Mouse (Mus musculus) intestine, embryonic 16.5 days (tissue): Measurements from ENCODE around the gene Setdb1. TPM values are rescaled to one million over a fixed set of nuclear protein-coding genes. Genes with fewer than 3 reads are reported as not detected.
A peak's percentile ranks its signal among the peaks of the same experiment; 100 is the strongest.

Experiments used
- ATAC-seq: fragments of 200-750 bp; cut with Nextera tagmentation; 2 replicates; pipeline ENCODE4 v1.8.0; 2017; ENCODE audit warnings: moderate TSS enrichment, moderate library complexity
- H3K27ac ChIP-seq: fragments of 300-500 bp; sonication (generic); 2 replicates; pipeline ENCODE4 v1.5.1; 2014; ENCODE audit warnings: mild to moderate bottlenecking, low read length
- H3K27me3 ChIP-seq: fragments of 300-500 bp; sonication (generic); replicated peaks from 2 replicates; pipeline ENCODE4 v1.6.1; 2014; ENCODE audit warnings: low read length, control low read depth, mixed read lengths; ENCODE audit not compliant: control insufficient read depth, insufficient read depth
- H3K36me3 ChIP-seq: fragments of 300-500 bp; sonication (generic); 2 replicates; pipeline ENCODE4 v1.6.1; 2014; ENCODE audit warnings: low read length, control low read depth; ENCODE audit not compliant: control insufficient read depth, insufficient read depth
- H3K4me1 ChIP-seq: fragments of 300-500 bp; sonication (generic); 2 replicates; pipeline ENCODE4 v1.6.1; 2014; ENCODE audit warnings: low read length, control low read depth, mixed read lengths; ENCODE audit not compliant: control insufficient read depth, insufficient read depth
- H3K4me2 ChIP-seq: fragments of 300-500 bp; sonication (generic); 2 replicates; pipeline ENCODE4 v1.6.1; 2014; ENCODE audit warnings: low read depth, low read length, control low read depth
- H3K4me3 ChIP-seq: fragments of 300-500 bp; sonication (generic); 2 replicates; pipeline ENCODE4 v1.5.1; 2014; ENCODE audit warnings: mild to moderate bottlenecking, low read length
- H3K9ac ChIP-seq: fragments of 300-500 bp; sonication (generic); 2 replicates; pipeline ENCODE4 v1.6.1; 2014; ENCODE audit warnings: low read depth, low read length
- H3K9me3 ChIP-seq: fragments of 300-500 bp; sonication (generic); 2 replicates; pipeline ENCODE4 v1.6.1; 2016; ENCODE audit warnings: low read length, control low read depth; ENCODE audit not compliant: control insufficient read depth
- WGBS: fragments of 180-500 bp; shearing (Covaris S2); extraction: QIAGEN DNeasy Blood & Tissue Kit; methylation state at CpG from one replicate; pipeline ENCODE4 v1.1.7; 2014; 5-methylcytosine and 5-hydroxymethylcytosine counted together
- polyA plus RNA-seq: library from polyadenylated mRNA; unstranded; fragments of >200 nt; fragmentation: Nextera tagmentation; extraction: Ambion mirVana; gene quantifications from 2 replicates; pipeline ENCODE4 v1.2.1, GENCODE M21; 2015

Gene Setdb1
- polyA plus RNA-seq, 1 experiment from 2014 or later: 24.8 TPM

DNA sequence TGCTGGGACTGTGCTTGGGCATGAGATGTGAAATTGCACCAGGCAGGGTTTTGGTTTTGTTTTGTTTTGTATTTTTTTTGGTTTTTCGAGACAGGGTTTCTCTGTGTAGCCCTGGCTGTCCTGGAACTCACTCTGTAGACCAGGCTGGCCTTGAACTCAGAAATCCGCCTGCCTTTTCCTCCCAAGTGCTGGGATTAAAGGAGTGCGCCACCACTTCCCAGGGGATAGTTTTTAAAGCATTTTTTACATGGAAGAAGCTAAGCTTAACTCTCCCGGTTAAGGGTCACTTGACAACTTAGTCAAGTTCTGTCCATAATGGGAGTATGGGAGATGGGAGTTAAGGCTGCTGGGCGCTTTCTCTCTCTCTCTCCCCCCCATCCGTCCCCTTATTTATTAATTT lies 42.9 kb downstream of the Setdb1 start:
- peak overlapping the region; percentile 99; the same call in 1 of the 2 replicates for H3K9ac ChIP-seq
- ATAC-seq: no peak
- WGBS: 76% methylated on average over 6 of the region's 6 CpGs

DNA sequence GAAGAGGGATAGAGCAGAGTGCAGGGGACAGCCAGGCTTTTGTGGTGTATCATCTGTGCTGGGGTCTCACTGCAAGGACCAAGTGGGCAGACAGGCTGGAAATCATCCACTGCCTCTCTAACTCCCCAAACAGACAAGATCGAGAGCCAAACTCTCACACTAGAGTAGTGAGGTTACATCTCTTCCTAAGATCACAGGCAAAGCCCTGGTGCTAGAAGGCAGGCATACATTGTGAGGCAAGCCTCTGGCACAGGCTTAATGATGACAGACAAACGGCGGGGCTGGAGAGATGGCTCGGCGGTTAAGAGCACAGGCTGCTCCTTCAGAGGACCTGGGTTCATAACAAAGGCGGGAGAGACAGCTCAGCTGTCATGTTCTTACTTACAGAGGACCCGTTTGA lies 43.5 kb downstream of the Setdb1 start:
- Histone ChIP-seq H3K27ac (no peak overlapping the region), H3K27me3 (no peaks in the 10 kb centered on the region), H3K4me1 (peaks cover 21% of the 10 kb centered on the region), H3K36me3 (no peaks in the 10 kb centered on the region), H3K4me3 (no peak overlapping the region), H3K9ac (no peak overlapping the region), H3K9me3 (no peaks in the 10 kb centered on the region), H3K4me2 (no peak overlapping the region)
- ATAC-seq: no peak
- 56% methylated on average over 7 of the region's 7 CpGs for WGBS

More for the DNA sequence above, 42.9 kb downstream of the Setdb1 start:
- Histone ChIP-seq H3K27me3 (no peaks in the 10 kb centered on the region), H3K4me1 (peaks cover 27% of the 10 kb centered on the region), H3K4me2 (no peak overlapping the region), H3K36me3 (no peaks in the 10 kb centered on the region), H3K4me3 (no peak overlapping the region), H3K9me3 (no peaks in the 10 kb centered on the region), H3K27ac (no peak overlapping the region)

DNA sequence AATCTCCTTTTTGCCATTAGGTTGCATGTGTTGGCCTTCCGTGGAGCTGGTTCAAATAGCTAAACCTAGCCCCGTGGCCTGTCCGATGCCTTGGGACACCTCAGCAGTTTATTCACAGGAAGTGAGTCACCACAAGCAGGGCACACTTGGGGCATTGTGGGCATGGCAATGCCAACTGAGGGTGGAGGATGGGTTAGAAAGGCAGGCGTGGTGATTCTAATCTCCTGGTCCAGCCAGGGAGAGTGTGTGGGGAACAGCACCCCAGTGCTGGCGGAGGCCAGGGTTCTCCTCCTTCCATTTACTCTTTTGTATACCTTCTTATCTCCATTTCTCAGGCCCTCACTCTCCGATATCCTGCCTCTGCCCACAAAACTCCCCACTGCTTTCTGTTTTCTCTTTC lies 44.4 kb downstream of the Setdb1 start:
- H3K9ac ChIP-seq: no peak overlapping the region
- H3K4me1 ChIP-seq: peaks cover 14% of the 10 kb centered on the region
- no peak overlapping the region for H3K27ac ChIP-seq
- ATAC-seq: no peak
- no peak overlapping the region for H3K4me3 ChIP-seq
- 72% methylated on average over 6 of the region's 6 CpGs for WGBS
- no peaks in the 10 kb centered on the region for H3K36me3 ChIP-seq
- no peaks in the 10 kb centered on the region for H3K27me3 ChIP-seq
- H3K9me3 ChIP-seq: no peaks in the 10 kb centered on the region
- no peak overlapping the region for H3K4me2 ChIP-seq

DNA sequence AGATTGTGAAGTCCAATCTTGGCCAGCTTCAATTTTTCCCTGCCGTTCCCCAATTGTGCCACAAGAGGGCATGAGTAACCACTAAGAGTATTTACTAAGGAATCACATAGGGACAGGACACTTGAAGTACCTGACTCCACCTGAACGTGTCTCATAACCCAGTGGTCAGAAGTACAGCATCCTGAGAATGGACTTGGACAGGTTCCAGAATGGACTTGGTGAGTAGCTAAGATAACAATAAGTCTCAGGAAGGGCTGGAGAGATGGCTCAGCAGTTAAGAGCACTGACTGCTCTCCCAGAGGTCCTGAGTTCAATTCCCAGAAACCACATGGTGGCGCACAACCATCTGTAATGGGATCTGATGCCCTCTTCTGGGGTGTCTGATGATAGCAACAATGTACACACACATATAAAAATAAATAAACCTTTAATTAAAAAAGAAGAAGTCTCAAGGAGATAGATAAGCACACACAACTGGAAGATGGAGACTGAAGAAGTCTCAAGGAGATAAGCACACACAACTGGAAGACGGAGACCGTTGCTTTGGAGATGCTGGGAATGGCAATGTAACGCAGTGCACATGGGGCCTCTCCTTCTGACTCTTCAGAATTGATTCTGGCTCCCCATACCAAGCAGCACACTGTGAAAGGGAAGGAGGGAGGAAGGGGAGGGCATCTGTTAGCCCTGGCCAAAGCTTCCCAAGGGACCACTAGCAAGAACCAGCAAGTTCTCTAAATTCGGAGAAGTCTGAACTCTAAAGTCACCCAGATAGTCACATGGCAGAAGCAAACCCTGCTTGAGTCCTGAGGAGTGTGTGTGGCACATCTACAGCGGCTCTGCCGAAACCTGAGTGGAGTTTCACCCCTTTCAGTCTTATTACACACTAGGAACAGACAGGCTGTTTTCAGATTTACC lies 45.8 kb downstream of the Setdb1 start:
- Histone ChIP-seq H3K4me3 (no peak overlapping the region), H3K9ac (no peak overlapping the region), H3K27me3 (no peaks in the 10 kb centered on the region), H3K36me3 (no peaks in the 10 kb centered on the region), H3K4me1 (peaks cover 6% of the 10 kb centered on the region), H3K9me3 (no peaks in the 10 kb centered on the region), H3K4me2 (no peak overlapping the region), H3K27ac (no peak overlapping the region)
- no peak for ATAC-seq
- 69% methylated on average over 9 of the region's 9 CpGs for WGBS

DNA sequence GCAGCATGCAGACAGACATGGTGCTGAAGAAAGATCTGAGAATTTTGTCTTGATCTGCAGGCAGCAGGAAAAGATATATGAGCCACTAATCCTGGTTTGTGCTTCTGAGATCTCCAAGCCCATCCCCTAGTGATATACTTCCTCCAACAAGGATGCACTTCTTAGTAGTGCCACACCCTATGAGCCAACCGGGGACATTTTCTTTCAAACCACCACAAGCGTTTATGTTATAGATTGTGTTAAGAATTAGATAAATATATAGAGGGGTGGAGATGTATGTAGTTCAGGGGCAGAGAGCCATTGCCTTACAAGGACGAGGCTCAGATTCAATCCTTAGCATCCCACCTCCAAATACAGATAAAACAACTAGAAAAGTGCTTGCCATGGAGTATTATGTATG lies 46.5 kb downstream of the Setdb1 start:
- 59% methylated on average over 3 of the region's 3 CpGs for WGBS
- no peak for ATAC-seq

DNA sequence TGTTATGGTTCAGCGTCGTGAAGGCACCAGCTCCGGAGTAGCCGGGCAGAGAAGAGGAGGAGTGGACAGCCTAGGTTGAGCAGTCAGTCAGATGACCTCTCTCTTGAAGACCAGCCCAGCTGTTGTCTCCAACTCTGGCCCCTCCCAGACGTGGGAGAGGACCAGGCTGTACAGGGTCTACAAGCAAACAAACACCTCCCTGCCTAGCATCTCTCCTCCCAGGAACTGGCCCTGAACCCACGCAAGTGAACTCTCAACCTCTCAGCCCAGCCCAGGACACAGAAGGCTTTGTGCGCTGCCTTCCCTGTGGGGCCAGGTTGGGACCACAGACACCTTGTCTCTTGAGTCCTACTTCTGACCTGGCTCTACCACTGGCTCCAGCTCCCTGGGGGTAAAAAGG lies 49.9 kb downstream of the Setdb1 start, which contains the start of gene Anxa9:
Anxa9 (minus strand) TSS at position 77 of the 400 bp plus-strand sequence.
- no peak; the same call in 1 of the 2 replicates for ATAC-seq

More for the DNA sequence above, 46.5 kb downstream of the Setdb1 start:
- Histone ChIP-seq H3K4me3 (no peak overlapping the region), H3K4me2 (no peak overlapping the region), H3K9me3 (no peaks in the 10 kb centered on the region), H3K4me1 (peaks cover 2% of the 10 kb centered on the region; the same call in 1 of the 2 replicates), H3K27me3 (no peaks in the 10 kb centered on the region), H3K36me3 (no peaks in the 10 kb centered on the region), H3K27ac (no peak overlapping the region), H3K9ac (no peak overlapping the region)

DNA sequence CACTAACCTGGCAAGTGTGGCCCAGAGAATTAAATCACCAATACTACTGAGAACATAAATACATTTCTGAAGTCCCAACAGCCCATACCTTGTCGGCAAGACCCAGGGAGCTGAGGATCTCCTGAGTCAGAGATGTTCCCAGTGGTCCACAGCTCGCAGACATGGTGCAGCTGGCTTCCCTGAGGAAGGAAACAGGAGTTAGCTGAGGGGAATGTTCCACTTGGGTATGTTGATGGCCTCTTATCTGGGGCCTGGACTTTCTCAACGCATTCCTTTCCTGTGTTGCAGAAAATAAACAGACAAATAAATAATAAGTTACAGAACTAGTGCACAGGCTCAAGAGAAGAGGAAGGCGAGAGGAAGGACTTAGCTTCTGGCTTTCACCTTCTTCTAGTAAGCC lies 50.8 kb downstream of the Setdb1 start:
- Histone ChIP-seq H3K4me3 (no peak overlapping the region), H3K27ac (no peak overlapping the region), H3K27me3 (no peaks in the 10 kb centered on the region), H3K9ac (no peak overlapping the region), H3K9me3 (no peaks in the 10 kb centered on the region), H3K4me2 (no peak overlapping the region), H3K4me1 (peaks cover 2% of the 10 kb centered on the region; the same call in 1 of the 2 replicates), H3K36me3 (no peaks in the 10 kb centered on the region)
- 63% methylated on average over 4 of the region's 4 CpGs for WGBS
- ATAC-seq: no peak

More for the DNA sequence above, 49.9 kb downstream of the Setdb1 start, which contains the start of gene Anxa9:
- Histone ChIP-seq H3K4me2 (no peak within 1 kb of the TSS), H3K9me3 (no peaks in the 10 kb centered on the region), H3K4me3 (no peak within 1 kb of the TSS), H3K4me1 (peaks cover 2% of the 10 kb centered on the region; the same call in 1 of the 2 replicates), H3K27ac (no peak within 1 kb of the TSS), H3K36me3 (no peaks in the 10 kb centered on the region), H3K9ac (no peak within 1 kb of the TSS), H3K27me3 (no peaks in the 10 kb centered on the region)
- WGBS: 57% methylated on average over 7 of the region's 7 CpGs

DNA sequence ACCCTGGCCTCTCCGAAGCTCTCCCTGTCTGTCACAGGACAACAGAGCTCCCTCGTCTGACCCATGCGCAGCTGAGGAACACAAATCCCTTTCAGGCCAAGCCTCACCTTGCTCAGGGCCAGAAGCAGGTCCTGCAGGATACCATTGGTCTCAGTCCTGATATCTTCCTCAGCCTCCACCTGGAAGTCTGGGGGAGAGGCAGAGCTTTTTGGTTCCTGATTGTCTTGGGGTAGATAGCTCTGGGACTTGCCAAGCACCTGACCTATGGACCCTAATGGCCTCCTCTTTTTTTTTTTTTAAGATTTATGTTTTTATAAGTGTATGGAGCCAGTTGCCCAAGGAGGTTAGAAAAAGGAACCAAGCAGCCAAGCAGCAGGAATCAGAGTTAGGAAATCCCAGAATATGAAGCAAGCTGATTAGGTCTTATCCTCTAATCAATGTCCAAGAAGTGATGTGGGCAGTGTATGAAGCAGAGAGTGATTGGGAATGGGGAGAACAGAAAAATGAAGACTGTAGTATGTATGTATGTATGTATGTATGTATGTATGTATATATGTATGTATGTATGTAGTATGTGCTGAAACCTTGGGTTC lies 55.7 kb downstream of the Setdb1 start:
- peaks cover 5% of the 10 kb centered on the region; the same call in 1 of the 2 replicates for H3K4me1 ChIP-seq
- no peaks in the 10 kb centered on the region for H3K27me3 ChIP-seq
- peak overlapping the region; percentile 59 for H3K27ac ChIP-seq
- peak; percentile 50 for ATAC-seq
- H3K36me3 ChIP-seq: 0 out of 2 replicates have a peak, but pooled peaks cover 5% of the 10 kb centered on the region
- WGBS: 69% methylated on average over 3 of the region's 3 CpGs
- H3K4me2 ChIP-seq: 0 out of 2 replicates have a peak overlapping the region, but pooled peaks have one; percentile 18
- H3K9me3 ChIP-seq: no peaks in the 10 kb centered on the region
- no peak overlapping the region for H3K4me3 ChIP-seq
- H3K9ac ChIP-seq: no peak overlapping the region

DNA sequence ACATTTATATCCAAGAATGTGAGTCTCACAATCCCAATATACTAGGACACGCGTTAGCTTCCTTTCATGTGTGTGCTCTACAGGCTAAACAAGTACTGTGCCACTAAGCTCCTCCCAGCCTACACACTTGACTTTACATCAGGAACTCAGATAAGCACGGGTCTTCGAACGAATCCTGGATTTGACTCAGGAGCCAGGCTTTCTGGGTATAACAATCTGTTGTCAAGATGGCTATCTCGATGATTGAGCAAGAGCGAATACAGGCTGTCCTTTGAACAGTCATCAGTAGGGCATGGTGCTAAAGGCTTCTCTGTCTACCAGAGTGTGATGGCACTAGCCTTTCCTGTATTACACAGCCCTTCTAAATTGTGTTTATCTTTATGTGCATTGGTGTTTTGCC lies 59.0 kb downstream of the Setdb1 start:
- H3K27ac ChIP-seq: peak overlapping the region; percentile 61
- H3K27me3 ChIP-seq: no peaks in the 10 kb centered on the region
- peaks cover 9% of the 10 kb centered on the region; the same call in 1 of the 2 replicates for H3K36me3 ChIP-seq
- H3K9ac ChIP-seq: no peak overlapping the region
- no peak overlapping the region for H3K4me2 ChIP-seq
- H3K4me3 ChIP-seq: no peak overlapping the region
- WGBS: 72% methylated on average over 7 of the region's 7 CpGs
- H3K4me1 ChIP-seq: peaks cover 5% of the 10 kb centered on the region; the same call in 1 of the 2 replicates
- H3K9me3 ChIP-seq: no peaks in the 10 kb centered on the region
- ATAC-seq: peak; percentile 89
